Mouse (Mus musculus) midbrain, postnatal 0 days (tissue): Measurements from ENCODE around the gene 2310022A10Rik. TPM values are rescaled to one million over a fixed set of nuclear protein-coding genes. Genes with fewer than 3 reads are reported as not detected.

Experiments used
- ATAC-seq: fragments of 200-750 bp; cut with Nextera tagmentation; 2 replicates; pipeline ENCODE4 v1.8.0; 2017; ENCODE audit warnings: moderate number of reproducible peaks, mild to moderate bottlenecking, moderate TSS enrichment, moderate library complexity; ENCODE audit not compliant: low FRiP score
- DNase-seq: peaks from one replicate; pipeline ENCODE4 v3.0.0-alpha.2; 2015; ENCODE audit warnings: low spot score
- H3K27ac ChIP-seq: fragments of 300-500 bp; sonication (generic); 2 replicates; pipeline ENCODE4 v1.5.1; 2014; ENCODE audit warnings: low read depth, mild to moderate bottlenecking, low read length, mixed read lengths
- H3K27me3 ChIP-seq: fragments of 300-500 bp; sonication (generic); 2 replicates; pipeline ENCODE4 v1.6.1; 2014; ENCODE audit warnings: low read length, control low read depth, mixed read lengths; ENCODE audit not compliant: insufficient read depth
- H3K36me3 ChIP-seq: fragments of 300-500 bp; sonication (generic); 2 replicates; pipeline ENCODE4 v1.6.1; 2014; ENCODE audit warnings: low read length, control low read depth, mixed read lengths; ENCODE audit not compliant: insufficient read depth
- H3K4me1 ChIP-seq: fragments of 300-500 bp; sonication (generic); 2 replicates; pipeline ENCODE4 v1.6.1; 2014; ENCODE audit warnings: mild to moderate bottlenecking, control low read depth, antibody characterized with exemption, low read length, mixed read lengths; ENCODE audit not compliant: insufficient read depth
- H3K4me2 ChIP-seq: fragments of 300-500 bp; sonication (generic); 2 replicates; pipeline ENCODE4 v1.6.1; 2014; ENCODE audit warnings: low read depth, mild to moderate bottlenecking, low read length, mixed read lengths; ENCODE audit not compliant: poor library complexity, severe bottlenecking
- H3K4me3 ChIP-seq: fragments of 300-500 bp; sonication (generic); 2 replicates; pipeline ENCODE4 v1.5.1; 2014; ENCODE audit warnings: low read depth, mild to moderate bottlenecking, low read length, moderate library complexity
- H3K9ac ChIP-seq: fragments of 300-500 bp; sonication (generic); replicated peaks from 2 replicates; pipeline ENCODE4 v1.6.1; 2014; ENCODE audit warnings: mild to moderate bottlenecking, low read length, moderate library complexity, mixed read lengths; ENCODE audit not compliant: poor library complexity, severe bottlenecking
- H3K9me3 ChIP-seq: fragments of 300-500 bp; sonication (generic); 2 replicates; pipeline ENCODE4 v1.6.1; 2016; ENCODE audit warnings: low read length, control low read depth
- CTCF ChIP-seq: IDR thresholded peaks from 2 replicates; pipeline ENCODE4 v1.5.1; 2016; ENCODE audit warnings: antibody characterized with exemption, mild to moderate bottlenecking
- WGBS: fragments of 180-500 bp; shearing (Covaris S2); extraction: QIAGEN DNeasy Blood & Tissue Kit; methylation state at CpG from one replicate; pipeline ENCODE4 v1.1.7; 2014; 5-methylcytosine and 5-hydroxymethylcytosine counted together
- polyA plus RNA-seq: library from polyadenylated mRNA; unstranded; fragments of >200 nt; fragmentation: Nextera tagmentation; extraction: Ambion mirVana; gene quantifications from 2 replicates; pipeline ENCODE4 v1.2.1, GENCODE M21; 2015
- total RNA-seq: library from RNA; depleted of rRNA; stranded (reverse); fragments of >200 nt; gene quantifications from 2 replicates; pipeline ENCODE4 v1.2.3, GENCODE M21; 2014

The 2310022A10Rik gene
- total and polyA plus RNA-seq, 2 experiments from 2014 or later, result 12.5 to 31.0 TPM

- Histone ChIP-seq H3K4me2 (no peak overlapping the region), H3K36me3 (peaks cover 70% of the 10 kb centered on the region), H3K4me3 (no peak overlapping the region), H3K9me3 (no peaks in the 10 kb centered on the region), H3K27me3 (no peaks in the 10 kb centered on the region), H3K4me1 (peaks cover 3% of the 10 kb centered on the region; the same call in 1 of the 2 replicates), H3K27ac (no peak overlapping the region), H3K9ac (no peak overlapping the region)
- ATAC-seq (no peak), DNase-seq (no peak)
- WGBS, result 92% methylated on average over 6 of the region's 6 CpGs
- no peak for TF ChIP-seq CTCF
These were observed 16.4 kb upstream of the 2310022A10Rik start for GRCm38 (mm10) chr7:27536618-27537017.

GRCm38 (mm10) chr7:27537998-27538397 lies 15.0 kb upstream of the 2310022A10Rik start:
- H3K4me2 ChIP-seq, result no peak overlapping the region
- H3K27ac ChIP-seq, result no peak overlapping the region
- H3K4me3 ChIP-seq, result no peak overlapping the region
- no peaks in the 10 kb centered on the region for H3K27me3 ChIP-seq
- no peak for TF ChIP-seq CTCF
- WGBS, result 92% methylated on average over 8 of the region's 8 CpGs
- DNase-seq, result no peak
- peaks cover 8% of the 10 kb centered on the region; the same call in 1 of the 2 replicates for H3K4me1 ChIP-seq
- no peak overlapping the region for H3K9ac ChIP-seq
- ATAC-seq, result no peak
- H3K9me3 ChIP-seq, result no peaks in the 10 kb centered on the region
- peaks cover 60% of the 10 kb centered on the region for H3K36me3 ChIP-seq

DNA sequence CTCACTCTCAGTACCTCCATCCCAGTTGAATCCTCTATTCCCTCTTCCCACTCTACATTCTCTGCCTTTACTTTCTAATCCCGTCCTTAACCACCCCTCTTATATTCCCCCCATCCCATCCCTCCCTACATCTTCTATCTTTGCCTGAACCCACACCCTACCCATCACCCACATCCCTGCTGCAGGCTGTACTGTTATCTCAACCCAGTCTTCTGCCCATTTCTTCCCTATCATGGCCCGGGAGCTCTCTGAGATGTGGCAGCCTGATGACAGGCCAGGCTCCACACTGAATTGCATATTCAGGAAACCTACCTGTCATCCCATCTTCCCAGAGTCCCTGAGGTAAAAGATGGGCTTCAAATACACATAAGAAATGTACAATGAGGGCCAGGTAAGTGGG lies 14.2 kb upstream of the 2310022A10Rik start:
- DNase-seq (no peak), ATAC-seq (no peak)
- H3K4me1 ChIP-seq, result peaks cover 8% of the 10 kb centered on the region; the same call in 1 of the 2 replicates
- H3K36me3 ChIP-seq, result peaks cover 54% of the 10 kb centered on the region
- TF ChIP-seq CTCF, result no peak
- no peaks in the 10 kb centered on the region for H3K27me3 ChIP-seq
- H3K27ac ChIP-seq, result no peak overlapping the region
- H3K9ac ChIP-seq, result no peak overlapping the region
- H3K4me3 ChIP-seq, result no peak overlapping the region
- no peaks in the 10 kb centered on the region for H3K9me3 ChIP-seq
- H3K4me2 ChIP-seq, result no peak overlapping the region
- WGBS, result 89% methylated on average over 2 of the region's 2 CpGs

GRCm38 (mm10) chr7:27540521-27540920 lies 12.5 kb upstream of the 2310022A10Rik start:
- no peak for TF ChIP-seq CTCF
- no peak overlapping the region for H3K4me3 ChIP-seq
- H3K4me2 ChIP-seq, result no peak overlapping the region
- H3K4me1 ChIP-seq, result peaks cover 8% of the 10 kb centered on the region; the same call in 1 of the 2 replicates
- no peak overlapping the region for H3K9ac ChIP-seq
- peaks cover 49% of the 10 kb centered on the region for H3K36me3 ChIP-seq
- H3K27ac ChIP-seq, result no peak overlapping the region
- DNase-seq (no peak), ATAC-seq (no peak)
- WGBS, result 71% methylated on average over 2 of the region's 2 CpGs
- no peaks in the 10 kb centered on the region for H3K27me3 ChIP-seq
- no peaks in the 10 kb centered on the region for H3K9me3 ChIP-seq

DNA sequence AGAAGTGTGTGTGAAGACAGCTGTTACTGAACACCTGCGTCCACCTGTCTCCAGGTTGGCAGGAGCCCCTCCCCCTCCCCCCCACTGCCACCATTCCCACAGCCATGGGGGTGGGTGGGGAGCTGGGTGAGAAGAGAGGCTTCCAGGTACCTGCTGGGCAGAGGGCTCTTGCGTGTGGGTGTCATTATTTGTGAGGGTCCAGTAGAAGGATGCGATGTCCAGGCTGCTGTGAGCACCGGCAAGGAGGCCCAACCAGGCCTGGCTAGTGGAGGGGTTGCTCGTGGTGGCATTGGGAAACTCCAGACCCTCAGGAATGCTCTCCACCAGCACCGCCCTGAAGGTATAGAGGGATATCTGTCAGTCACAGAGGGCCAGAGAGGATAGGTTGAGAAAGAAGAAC lies 12.1 kb upstream of the 2310022A10Rik start:
- Histone ChIP-seq H3K9me3 (no peaks in the 10 kb centered on the region), H3K36me3 (peaks cover 45% of the 10 kb centered on the region), H3K27me3 (no peaks in the 10 kb centered on the region), H3K9ac (peak overlapping the region; percentile 29; the same call in 1 of the 2 replicates), H3K4me2 (peak overlapping the region; percentile 76), H3K4me3 (peak overlapping the region; percentile 63; the same call in 1 of the 2 replicates), H3K27ac (no peak overlapping the region), H3K4me1 (peaks cover 8% of the 10 kb centered on the region; the same call in 1 of the 2 replicates)
- WGBS, result 93% methylated on average over 6 of the region's 6 CpGs
- no peak for TF ChIP-seq CTCF
- ATAC-seq, result no peak
- DNase-seq, result no peak

DNA sequence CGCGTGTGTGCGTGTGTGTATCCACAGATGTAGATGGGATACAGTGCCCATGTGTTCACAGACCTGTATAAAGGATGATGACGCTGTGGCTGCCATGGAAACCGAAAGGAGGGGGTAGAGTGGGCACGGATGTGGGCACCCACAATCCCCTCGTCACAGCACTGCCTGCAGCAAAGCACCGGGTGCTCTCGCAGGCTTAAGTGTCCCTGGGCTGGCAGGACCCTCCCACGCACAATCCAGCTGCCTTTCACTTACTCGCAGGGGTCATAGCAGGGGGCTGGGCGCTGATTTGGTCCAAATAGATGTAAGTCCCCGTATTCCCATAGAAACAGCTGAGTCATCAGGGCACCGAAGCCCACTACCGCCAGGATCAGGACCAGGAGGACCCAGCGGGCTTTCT lies 11.6 kb upstream of the 2310022A10Rik start:
- no peak overlapping the region for H3K27ac ChIP-seq
- ATAC-seq (peak; percentile 62), DNase-seq (peak; percentile 68)
- 54% methylated on average over 16 of the region's 16 CpGs for WGBS
- H3K4me3 ChIP-seq, result peak overlapping the region; percentile 63
- H3K27me3 ChIP-seq, result no peaks in the 10 kb centered on the region
- peak overlapping the region; percentile 71; the same call in 1 of the 2 replicates for H3K9ac ChIP-seq
- TF ChIP-seq CTCF, result no peak
- H3K4me1 ChIP-seq, result peaks cover 8% of the 10 kb centered on the region; the same call in 1 of the 2 replicates
- H3K9me3 ChIP-seq, result no peaks in the 10 kb centered on the region
- peaks cover 40% of the 10 kb centered on the region for H3K36me3 ChIP-seq
- peak overlapping the region; percentile 76 for H3K4me2 ChIP-seq
